Mouse (Mus musculus): Measurements from ENCODE around the gene Ndufs3. TPM values are rescaled to one million over a fixed set of nuclear protein-coding genes. Genes with fewer than 3 reads are reported as not detected.
A peak's percentile ranks its signal among the peaks of the same experiment; 100 is the strongest.
"Not testable (repeated sequence)": the region's sequence is repeated elsewhere in the genome, so short reads cannot be mapped to it uniquely, and the experiment has no call there.

Gene Ndufs3
- total RNA-seq, 2 experiments from 2014 or later = 109 to 200 TPM

DNA sequence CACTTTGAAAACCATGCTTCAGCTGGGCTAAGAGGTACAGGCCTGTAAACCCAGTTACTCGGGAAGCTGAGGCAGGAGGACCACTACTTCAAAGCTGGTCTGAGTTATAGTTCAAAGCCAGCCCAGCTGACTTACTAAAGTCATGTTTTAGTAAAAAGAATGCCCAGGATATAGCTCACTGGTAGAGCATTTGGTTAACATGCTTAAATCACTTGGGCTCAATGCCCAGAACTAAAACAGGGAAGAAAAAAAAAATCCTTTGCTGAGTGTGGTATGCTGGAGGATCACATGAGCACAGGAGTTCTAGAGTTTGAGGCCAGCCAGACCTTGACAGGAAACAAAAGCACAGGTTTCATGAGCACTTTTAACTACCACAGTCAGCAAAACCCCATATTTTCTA is 7.0 kb upstream of the Ndufs3 start:
- ATAC-seq (replicated peaks; ENCODE audit: low FRiP score, low TSS enrichment, poor library complexity, severe bottlenecking) = no peak

DNA sequence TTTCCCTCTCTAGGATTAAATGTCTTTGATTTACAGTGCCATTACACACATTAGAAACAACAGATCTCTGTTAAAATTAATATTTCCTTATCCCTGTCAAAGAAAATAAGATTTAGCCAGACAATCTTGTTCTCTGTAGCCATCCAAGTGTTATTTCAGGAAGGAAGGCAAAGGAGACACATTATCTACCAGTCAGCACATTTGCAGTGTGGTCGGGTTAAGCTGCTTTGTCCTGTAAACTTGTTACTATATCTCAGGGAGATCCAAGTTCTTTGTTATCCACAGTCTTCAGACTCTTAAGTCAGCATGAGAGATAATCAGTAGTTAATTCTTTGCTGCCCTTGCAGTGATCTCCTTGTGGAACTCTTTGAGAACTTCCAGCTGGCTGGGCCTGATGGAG is 6.2 kb upstream of the Ndufs3 start:
- no peak for ATAC-seq (replicated peaks; ENCODE audit: low FRiP score, low TSS enrichment, poor library complexity, severe bottlenecking)

DNA sequence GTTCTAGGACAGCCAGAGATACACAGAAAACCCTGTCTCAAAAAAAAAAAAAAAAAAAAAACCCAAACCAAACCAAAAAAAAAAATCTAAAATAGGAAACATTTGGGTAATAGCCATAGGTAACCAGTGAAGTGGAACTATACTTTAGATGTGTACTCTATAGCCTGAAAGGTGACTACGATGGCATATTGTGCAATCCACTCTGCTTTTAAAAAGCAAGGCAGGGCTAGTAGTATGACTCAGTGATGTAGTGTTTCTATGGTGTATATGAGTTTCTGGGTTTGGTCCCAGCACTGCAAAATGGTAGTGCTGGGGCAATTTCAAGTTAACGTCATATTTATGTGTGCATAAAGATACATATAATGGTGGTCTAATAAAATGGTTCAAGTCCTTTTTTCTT is 2.1 kb upstream of the Ndufs3 start:
- no peak for ATAC-seq (replicated peaks; ENCODE audit: low FRiP score, low TSS enrichment, poor library complexity, severe bottlenecking)

DNA sequence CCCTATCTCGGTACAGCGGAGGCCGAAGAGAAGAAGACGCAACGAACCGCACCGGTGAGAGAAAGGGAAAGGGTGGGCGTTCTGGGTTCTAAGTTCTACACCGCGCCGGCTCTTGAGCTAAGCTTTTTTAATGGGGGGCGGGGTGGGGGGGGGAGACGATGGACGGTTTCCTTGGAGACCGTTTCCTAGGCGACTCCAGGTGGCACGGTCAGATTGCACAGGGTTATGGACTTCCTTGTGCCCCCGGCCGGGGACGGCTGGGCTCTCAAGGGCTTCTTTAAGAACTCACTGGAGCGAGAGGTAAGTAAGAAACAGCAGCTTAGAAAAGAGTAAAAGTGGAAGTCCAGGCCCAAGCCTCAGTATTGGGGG is 213 bp upstream of the Ndufs3 start:
- peak; percentile 35 for ATAC-seq (replicated peaks; ENCODE audit: low FRiP score, low TSS enrichment, poor library complexity, severe bottlenecking)

DNA sequence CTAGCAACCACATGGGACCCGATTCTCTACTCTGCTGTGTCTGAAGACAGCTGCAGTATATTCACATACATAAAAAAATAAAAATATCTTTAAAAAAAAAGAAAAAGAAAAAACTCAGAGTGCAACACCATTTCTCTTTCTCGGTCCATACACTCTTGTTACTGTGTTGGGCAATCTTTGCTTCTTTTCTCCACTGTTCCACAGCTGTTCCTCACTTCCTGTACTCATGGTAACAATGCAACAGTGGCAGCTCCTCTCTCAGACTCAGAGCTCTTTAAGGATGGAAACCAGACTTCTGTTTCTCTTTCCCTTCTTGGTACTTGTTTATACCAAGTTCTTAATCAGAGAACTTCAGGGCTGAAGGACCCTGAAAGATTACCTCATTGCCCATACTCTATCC is 1.2 kb downstream of the Ndufs3 start:
- ATAC-seq (replicated peaks; ENCODE audit: low FRiP score, low TSS enrichment, poor library complexity, severe bottlenecking) = no peak

DNA sequence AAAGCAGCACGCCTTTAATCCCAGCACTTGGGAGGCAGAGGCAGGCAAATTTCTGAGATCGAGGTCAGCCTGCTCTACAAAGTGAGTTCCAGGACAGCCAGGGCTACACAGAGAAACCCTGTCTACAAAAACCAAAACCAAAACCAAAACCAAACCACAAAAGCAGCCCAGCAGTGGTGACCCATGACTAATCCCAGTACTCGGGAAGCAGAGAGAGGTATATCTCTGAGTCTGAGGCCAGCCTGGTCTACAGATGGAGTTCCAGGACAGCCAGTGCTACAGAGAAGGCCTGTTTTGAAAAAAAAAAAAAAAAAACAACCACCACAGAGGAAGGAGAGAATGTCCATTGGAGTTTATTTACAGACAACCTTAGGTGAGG is 10.3 kb downstream of the Ndufs3 start:
- ATAC-seq (replicated peaks; ENCODE audit: low FRiP score, low TSS enrichment, poor library complexity, severe bottlenecking) = not testable (repeated sequence)

DNA sequence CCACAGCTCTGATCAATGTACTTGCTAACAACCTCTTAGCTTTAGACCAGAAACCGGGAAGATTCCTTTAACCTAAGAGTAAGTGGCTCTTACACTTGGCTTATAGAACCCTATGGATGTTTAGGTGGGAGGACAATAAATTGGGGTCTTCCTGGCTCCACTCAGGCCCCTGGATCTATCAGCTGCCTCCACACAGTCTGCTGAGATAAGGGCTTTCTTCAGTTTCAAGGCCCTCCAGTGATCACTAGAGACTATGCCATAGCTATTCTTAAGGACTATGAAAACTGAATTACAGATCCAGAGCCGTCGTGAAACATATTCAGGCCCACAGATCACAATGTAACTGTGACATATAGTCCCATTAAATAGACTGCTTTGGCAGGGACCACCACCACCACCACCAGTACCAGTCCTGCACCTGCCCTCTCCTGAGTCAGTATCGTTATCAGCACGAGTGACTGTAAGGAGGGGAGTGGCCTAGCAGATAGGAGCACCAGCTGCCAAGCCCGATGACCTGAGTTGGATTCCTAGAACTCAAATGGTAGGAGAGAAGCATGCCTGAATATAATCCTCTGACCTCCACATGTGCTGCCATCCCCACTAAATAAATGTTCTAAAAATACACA is 10.8 kb downstream of the Ndufs3 start:
- ATAC-seq (replicated peaks; ENCODE audit: low FRiP score, low TSS enrichment, poor library complexity, severe bottlenecking) = peak; percentile 77

DNA sequence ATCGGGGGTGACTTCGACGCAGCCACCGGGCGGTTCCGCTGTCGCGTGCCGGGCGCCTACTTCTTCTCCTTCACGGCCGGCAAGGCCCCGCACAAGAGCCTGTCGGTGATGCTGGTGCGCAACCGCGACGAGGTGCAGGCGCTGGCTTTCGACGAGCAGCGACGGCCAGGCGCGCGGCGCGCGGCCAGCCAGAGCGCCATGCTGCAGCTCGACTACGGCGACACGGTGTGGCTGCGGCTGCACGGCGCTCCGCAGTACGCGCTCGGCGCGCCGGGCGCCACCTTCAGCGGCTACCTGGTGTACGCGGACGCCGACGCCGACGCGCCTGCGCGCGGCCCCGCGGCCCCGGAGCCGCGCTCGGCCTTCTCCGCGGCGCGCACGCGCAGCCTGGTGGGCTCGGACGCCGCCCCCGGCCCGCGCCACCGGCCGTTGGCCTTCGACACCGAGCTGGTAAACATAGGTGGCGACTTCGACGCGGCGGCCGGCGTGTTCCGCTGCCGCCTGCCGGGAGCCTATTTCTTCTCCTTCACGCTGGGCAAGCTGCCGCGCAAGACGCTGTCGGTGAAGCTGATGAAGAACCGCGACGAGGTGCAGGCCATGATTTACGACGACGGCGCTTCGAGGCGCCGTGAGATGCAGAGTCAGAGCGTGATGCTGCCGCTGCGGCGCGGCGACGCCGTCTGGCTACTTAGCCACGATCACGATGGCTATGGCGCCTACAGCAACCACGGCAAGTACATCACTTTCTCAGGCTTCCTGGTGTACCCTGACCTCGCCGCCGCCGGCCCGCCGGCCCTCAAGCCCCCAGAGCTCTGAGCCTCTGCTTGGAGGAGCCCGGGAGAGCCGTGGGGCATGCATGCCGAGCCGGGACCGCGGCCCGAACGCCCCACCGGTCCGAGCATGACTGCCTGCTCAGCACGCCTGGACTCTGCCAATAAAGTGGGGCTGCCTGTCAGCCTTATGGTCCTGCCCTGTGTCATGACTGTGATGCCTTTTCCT is 14.8 kb downstream of the Ndufs3 start:
- ATAC-seq (replicated peaks; ENCODE audit: low FRiP score, low TSS enrichment, poor library complexity, severe bottlenecking) = 0 out of 2 replicates have a peak, but pooled peaks have one; percentile 27

DNA sequence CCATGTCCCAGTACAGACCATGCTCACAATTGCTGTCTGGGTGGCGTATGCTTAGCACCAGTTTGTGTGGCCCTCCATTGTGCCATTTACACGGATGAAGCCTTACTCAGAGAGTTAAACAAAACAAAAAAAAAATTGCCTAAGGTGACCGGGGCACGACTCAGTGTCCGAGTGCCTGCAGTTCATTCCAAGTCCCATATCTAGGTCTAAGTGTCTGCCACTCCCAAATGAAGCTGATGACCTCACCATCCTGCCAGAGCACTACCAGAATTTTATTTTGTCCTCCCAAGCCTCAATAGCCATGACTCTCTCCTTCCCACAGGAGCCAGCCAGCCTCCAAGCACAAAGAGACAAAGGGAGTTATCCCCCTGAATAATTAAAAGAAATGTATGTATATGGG is 17.0 kb downstream of the Ndufs3 start:
- ATAC-seq (replicated peaks; ENCODE audit: low FRiP score, low TSS enrichment, poor library complexity, severe bottlenecking) = no peak

DNA sequence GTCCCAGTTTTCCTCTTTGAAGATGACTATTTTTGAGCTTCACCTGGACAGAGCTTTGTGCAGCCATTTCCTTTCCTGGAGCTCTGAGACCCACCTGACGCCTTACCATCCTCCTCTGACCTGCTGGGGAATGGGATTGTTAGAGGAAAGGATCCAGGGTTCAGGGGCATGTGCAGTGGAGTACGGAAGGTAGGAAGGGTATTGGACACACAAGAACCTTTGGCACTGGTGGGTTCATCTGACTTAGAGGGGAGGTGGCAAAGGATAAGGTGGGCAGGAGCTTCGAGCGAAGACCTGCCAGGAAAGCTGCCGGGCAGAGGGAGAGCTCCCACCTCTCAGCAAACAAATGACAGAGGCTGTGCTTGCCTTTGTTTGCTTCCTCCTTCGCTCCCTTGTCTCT is 18.2 kb downstream of the Ndufs3 start:
- ATAC-seq (replicated peaks; ENCODE audit: low FRiP score, low TSS enrichment, poor library complexity, severe bottlenecking) = no peak

DNA sequence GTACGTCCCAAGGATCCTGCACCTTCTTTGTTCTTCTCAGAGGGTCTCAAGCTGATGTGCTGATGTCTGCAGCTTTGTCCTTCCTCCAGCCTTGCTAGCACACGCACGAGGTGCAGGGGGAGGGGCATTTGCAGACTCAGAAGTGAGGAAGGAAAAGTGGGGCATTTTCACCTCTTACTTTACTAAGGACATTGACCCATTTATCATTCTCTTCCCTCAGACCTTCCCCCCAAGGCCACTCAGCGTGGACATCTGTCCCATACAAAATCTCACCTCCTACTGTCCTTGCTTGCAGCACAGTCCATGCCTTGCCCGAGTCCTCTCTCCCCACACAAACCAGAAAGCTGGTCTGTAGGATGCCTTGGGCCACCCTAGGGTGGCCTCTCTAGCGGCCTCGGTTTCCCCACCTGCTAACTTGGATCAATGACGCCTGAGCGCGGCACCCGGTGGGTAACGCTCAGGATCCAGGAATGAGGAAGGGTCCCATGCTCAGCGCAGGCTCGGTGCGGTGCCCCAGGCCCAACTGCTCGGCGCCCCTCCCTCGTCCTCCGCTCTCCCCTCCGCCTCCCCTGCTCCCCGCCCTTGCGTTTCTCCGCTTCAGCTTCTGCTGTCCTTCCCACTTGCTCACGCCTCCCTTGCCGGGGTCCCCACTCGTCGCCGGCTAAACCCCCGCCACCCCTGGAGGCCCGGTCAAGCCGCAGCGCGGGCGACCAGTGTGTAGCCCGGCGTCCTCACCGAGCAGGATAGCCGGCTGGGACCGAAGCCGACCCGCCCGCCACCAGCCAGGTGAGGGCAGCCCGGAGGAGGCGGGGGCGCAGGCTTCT is 19.2 kb downstream of the Ndufs3 start, which contains the start of gene C1qtnf4:
Gene C1qtnf4, plus strand, starts transcription at position 643 of the 824 bp plus-strand sequence.
- no peak for ATAC-seq (replicated peaks; ENCODE audit: low FRiP score, low TSS enrichment, poor library complexity, severe bottlenecking)

DNA sequence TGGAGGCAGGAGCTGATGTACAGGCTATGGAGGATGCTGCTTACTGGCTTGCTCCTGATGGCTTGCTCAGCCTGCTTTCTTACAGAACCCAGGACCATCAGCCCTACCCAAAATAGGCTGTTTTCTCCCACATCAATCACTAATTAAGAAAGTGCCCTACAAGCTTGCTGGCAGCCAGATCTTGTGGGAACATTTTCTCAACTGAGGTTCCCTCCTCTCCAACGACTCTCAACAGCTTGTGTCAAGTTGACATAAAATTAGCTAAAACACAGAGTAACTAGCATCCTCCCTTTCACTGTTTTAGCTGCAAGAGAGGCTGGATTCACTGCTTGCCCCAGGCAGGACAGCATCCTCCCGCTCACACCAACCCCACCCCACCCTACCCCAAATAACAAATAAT is 22.8 kb downstream of the Ndufs3 start:
- ATAC-seq (replicated peaks; ENCODE audit: low FRiP score, low TSS enrichment, poor library complexity, severe bottlenecking) = no peak

DNA sequence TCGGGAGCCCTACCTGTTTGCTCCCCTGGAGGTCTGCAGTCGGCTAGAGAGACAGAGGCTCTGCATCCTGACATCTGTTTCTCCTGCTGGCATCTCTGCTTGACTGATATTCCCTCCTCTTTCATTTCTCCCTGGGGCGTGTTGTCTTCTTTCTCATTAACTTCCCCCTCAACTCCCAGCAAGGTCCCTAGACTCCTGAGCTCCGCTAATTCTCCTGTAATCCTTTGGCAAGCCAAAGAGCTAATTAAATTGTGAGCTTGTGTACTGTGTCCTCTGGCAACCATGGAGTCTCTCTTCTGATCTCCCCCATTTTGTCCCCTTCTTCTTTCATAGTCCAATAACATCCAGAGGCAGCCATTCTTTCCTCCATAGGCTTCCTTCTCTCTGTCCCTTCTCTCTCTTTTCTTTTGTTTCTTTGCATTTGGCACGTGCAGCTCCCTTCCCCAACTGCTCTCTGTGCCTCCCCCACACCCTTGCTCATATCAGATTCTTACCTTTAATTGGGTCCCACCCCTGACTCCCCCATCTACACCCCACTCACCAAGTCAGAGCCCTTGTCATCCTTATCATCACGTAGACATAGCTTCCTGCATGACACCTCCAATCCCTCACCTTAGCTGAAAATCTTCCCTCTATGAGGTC is 24.4 kb downstream of the Ndufs3 start:
- ATAC-seq (replicated peaks; ENCODE audit: low FRiP score, low TSS enrichment, poor library complexity, severe bottlenecking) = no peak

DNA sequence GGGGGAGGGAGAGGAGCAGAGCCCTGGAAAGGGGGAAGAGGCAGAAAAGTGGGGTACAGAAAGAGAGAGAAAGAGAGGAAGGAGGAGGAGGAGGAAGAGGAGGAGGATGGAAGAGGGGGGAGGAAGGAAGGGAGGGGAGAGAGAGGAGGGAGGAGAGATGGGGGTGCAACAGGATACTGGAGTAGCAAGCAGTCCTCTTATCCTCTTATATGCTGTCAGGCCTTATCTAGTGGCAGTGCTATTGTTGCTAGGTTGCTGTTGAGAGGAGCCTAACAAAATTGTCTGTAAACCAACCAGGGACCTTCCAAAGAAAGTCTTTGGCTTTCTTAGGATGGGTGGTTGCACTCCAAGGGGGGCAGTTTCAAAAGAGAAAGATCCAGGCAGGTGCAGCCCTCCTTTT is 25.2 kb downstream of the Ndufs3 start:
- peak; percentile 48; the same call in 1 of the 2 replicates for ATAC-seq (replicated peaks; ENCODE audit: low FRiP score, low TSS enrichment, poor library complexity, severe bottlenecking)

DNA sequence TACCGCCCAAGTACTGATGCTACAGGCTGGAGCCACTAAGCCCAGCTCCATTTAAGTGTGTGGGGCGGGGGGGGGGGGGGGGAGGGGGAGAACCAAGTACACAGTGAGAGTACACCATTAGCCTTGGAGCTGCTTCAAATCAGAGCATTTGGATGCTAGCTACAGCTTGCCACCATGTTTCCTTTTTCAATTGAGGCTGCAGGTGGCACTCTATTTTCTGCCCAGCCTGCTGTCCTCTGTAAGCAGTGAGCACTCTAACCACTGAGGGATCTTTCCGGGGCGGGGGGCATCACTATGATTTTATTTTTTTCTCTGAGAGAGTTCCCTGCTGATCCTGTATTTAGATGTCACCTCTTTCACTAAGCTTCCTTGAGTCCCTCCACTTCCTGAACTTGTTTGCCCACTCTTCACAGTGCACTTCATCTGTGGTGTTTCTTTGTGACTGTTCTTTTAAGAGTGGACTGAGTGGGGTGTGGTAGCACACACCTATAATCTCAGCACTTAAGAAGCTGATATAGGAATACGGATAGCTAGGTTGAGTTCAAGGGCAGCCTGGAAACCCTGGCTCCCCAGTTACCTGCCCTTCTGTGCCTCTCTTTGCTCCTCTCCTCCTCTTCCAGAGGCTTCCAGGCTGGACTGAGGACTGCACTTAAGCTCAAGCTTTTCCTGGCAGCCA is 26.9 kb downstream of the Ndufs3 start:
- no peak for ATAC-seq (replicated peaks; ENCODE audit: low FRiP score, low TSS enrichment, poor library complexity, severe bottlenecking)

DNA sequence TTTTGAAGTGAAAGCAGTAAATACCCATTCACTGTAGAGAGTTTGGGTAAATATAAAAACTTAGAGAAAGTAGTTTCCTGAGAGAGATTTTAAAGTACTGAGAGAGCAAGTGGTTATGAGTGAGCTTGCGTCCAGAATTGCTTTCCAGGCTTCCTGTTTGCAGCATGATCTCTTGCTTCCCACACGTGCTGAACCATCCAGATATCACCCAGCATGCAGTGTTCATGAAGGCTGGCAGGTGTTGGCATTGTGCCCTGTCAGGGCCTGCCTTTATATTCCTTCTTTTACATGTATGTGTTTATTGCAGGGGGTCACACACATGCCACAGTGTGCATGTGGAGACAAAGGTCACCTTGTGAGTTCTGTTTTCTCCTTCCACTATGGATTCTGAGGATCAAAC is 29.4 kb downstream of the Ndufs3 start:
- no peak for ATAC-seq (replicated peaks; ENCODE audit: low FRiP score, low TSS enrichment, poor library complexity, severe bottlenecking)

DNA sequence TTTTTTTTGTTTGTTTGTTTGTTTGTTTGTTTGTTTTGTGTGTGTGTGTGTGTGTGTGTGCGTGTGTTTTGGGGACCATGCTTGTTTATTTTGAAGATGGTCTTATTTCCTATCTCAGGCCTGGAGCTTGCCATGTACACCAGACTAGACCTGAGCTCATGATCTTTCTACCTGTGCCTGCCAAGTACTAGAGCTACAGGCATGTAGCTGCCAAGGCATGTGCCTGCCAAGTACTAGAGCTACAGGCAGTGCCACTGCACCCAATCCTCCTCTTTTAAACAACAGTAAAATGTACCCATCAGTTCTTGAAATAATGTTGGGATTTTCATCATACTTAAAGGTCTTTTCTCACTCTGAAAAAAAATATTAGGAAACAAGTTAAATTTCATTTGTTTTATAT is 30.6 kb downstream of the Ndufs3 start:
- ATAC-seq (replicated peaks; ENCODE audit: low FRiP score, low TSS enrichment, poor library complexity, severe bottlenecking) = no peak

DNA sequence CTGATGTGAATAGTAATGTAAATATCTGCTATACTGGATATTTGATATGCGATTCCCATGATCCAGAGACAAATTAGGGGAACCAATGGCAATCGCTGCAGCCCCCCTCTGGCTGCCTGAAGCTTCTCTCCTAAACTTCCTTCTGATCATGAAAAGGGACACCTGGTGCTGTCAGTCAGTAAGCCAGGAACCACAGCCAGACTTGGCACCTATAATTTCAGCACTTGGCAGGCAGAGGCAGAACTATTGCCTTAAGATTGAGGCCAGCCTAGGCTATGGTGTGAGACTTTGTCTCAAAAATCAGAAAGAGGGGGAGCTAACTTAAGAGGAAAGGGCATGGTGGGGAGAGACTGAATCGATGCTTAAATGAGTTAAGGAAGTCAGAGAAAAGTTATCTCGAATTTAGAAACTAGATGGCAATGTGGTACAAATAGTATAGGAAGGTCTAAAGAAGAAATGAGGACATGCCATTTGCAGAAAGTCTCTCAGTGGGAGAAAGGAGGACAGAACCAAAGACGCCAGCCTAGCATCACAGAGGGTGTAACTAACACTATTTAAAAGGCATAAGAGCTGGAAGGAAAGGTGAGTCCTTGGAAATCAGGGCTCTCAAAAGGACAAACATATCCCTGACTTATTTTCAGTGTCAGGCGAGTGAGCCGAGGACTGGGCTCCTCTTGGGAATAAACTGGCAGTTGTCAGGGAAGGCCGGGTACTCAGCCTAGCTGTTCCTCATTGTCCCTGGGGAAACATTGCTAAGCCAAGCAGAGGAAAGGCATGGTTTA is 33.3 kb downstream of the Ndufs3 start:
- no peak for ATAC-seq (replicated peaks; ENCODE audit: low FRiP score, low TSS enrichment, poor library complexity, severe bottlenecking)
